Mouse (Mus musculus) lung, adult 2 months (tissue): ENCODE data around the gene Dnajb12. TPM values are rescaled to one million over a fixed set of nuclear protein-coding genes. Genes with fewer than 3 reads are reported as not detected.
"Not testable (repeated sequence)": the region's sequence is repeated elsewhere in the genome, so short reads cannot be mapped to it uniquely, and the experiment has no call there.

ENCODE experiments used
- DNase-seq: peaks from one replicate; pipeline ENCODE4 v3.0.0; 2022
- H3K4me1 ChIP-seq: fragments of 200-500 bp; 2 replicates; pipeline ENCODE4 v1.6.1; 2011; ENCODE audit warnings: low read length; ENCODE audit not compliant: control insufficient read depth, insufficient read depth
- H3K4me3 ChIP-seq: fragments of 200-500 bp; replicated peaks from 2 replicates; pipeline ENCODE3; 2011; ENCODE audit warnings: low read depth, mild to moderate bottlenecking, control low read depth, low read length; ENCODE audit errors: extremely low read depth
- CTCF ChIP-seq: fragments of 200-500 bp; IDR thresholded peaks from 2 replicates; pipeline ENCODE4 v1.5.1; 2011; ENCODE audit warnings: mild to moderate bottlenecking, low read length, control low read depth; ENCODE audit not compliant: insufficient read depth
- POLR2A ChIP-seq: fragments of 200-500 bp; IDR thresholded peaks from 2 replicates; pipeline ENCODE4 v1.6.1; 2011; ENCODE audit warnings: low read depth, mild to moderate bottlenecking, control low read depth, low read length, borderline replicate concordance; ENCODE audit errors: extremely low read depth
- WGBS: fragments of 180-500 bp; shearing (Covaris S2); methylation state at CpG from one replicate; pipeline ENCODE4 v1.1.7; 2018; 5-methylcytosine and 5-hydroxymethylcytosine counted together
- polyA plus RNA-seq: library from polyadenylated mRNA; depleted of rRNA; stranded (reverse); fragments of >200 nt; gene quantifications from 2 replicates; pipeline ENCODE4 v1.2.3, GENCODE M21; 2012

Dnajb12 gene
- polyA plus RNA-seq, 1 experiment = 57.2 TPM

DNA sequence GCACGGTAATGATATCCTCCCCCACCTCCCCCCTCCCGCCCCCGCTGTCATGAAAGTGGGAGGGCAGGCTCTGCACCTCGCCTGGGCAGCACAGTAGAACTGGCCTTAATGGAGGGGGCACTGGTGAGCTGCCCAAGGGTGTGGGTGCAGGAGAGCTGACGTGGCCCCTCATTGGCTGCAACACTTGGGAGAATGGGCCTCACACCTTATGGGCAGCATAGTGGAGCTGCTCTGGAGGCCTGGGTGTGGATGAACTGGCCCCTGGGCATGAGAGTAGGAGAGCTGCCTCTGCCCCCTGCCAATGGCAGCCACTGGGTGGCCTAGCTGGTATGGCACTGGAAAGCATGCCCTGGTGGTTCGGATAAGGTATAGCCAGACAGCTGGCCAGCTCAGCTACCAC lies 9.3 kb upstream of the Dnajb12 start:
- H3K4me3 ChIP-seq = no peak overlapping the region
- no peak for TF ChIP-seq POLR2A
- no peak for TF ChIP-seq CTCF
- no peaks in the 10 kb centered on the region for H3K4me1 ChIP-seq
- 93% methylated on average over 6 of the region's 6 CpGs for WGBS
- no peak for DNase-seq

DNA sequence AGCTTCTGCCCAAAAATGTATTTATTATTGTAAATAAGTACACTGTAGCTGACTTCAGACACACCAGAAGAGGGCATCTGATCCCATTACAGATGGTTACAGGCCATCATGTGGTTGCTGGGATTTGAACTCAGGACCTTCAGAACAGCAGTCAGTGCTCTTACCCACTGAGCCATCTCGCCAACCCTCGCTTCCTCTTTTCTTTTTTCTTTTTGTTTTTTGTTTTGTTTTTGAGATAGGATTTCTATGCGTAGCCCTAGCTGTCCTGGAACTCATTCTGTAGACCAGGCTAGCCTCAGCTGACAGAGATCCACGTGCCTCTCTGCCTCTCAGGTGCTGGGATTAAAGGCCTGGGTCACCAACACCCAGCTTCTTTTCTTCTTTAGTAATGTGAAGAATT lies 6.7 kb upstream of the Dnajb12 start:
- not testable (repeated sequence) for H3K4me1 ChIP-seq, H3K4me3 ChIP-seq, DNase-seq
- 90% methylated on average over 4 of the region's 4 CpGs for WGBS

DNA sequence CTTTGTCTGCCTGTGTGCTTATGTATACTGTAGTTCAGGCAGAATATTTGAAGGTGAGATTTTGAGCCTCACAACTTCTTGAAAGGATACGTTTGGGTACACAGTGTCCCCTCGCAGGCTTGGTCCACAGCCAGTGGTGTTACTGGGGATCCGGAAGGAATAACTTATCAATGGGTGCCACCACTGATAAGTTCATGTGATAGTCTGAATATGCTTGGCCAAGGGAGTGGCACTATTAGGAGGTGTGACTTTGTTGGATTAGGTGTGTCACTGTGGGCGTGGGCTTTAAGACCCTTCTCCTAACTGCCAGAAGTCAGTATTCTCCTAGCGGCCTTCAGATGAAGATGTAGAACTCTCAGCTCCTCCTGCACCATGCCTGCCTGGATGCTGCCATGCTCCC lies 6.2 kb upstream of the Dnajb12 start:
- Histone ChIP-seq H3K4me1 (no peaks in the 10 kb centered on the region), H3K4me3 (no peak overlapping the region)
- WGBS = 89% methylated on average over 5 of the region's 5 CpGs
- DNase-seq = no peak
- TF ChIP-seq POLR2A = no peak
- no peak for TF ChIP-seq CTCF

DNA sequence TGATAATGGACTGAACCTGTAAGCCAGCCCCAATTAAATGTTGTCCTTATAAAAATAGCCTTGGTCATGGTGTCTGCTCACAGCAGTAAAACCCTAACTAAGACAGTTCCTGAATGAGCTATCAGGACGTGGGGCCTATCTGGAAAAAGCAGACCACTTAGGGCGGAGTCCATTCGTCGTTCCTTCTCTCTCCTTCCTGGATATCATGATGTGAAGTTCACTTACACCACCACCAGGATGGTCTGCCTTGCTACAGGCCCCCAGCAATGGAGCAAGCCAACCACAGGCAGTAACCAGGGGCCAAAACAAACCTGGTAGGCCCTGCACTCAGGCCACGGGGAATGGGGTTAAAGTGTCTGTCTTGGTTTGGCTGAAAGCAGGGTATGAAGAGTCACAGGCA lies 5.7 kb upstream of the Dnajb12 start:
- DNase-seq = no peak
- Histone ChIP-seq H3K4me3 (no peak overlapping the region), H3K4me1 (no peaks in the 10 kb centered on the region)
- 76% methylated on average over 5 of the region's 5 CpGs for WGBS
- TF ChIP-seq POLR2A (no peak), CTCF (no peak)

DNA sequence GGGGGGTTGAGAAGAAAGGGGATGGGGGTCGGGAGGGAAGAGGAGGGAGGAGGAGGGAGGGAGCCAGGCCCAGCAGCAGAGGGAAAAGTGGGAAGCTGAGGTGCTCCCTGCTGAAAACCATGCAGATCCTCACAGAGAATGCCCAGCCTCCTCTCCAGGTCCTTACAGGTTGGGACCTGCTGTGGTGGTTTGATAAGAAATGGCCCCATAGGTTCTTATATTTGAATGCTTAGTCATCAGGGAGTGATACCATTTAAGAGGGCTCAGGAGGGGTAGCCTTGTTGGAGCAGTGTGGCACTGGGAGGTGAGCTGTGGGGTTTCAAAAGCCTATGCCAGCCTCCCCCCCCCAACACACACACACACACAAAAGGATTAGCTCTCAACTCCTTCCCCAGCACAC lies 4.0 kb upstream of the Dnajb12 start:
- TF ChIP-seq CTCF = no peak
- no peak for TF ChIP-seq POLR2A
- H3K4me3 ChIP-seq = no peak overlapping the region
- WGBS = 20% methylated on average over 1 of the region's 1 CpGs
- no peaks in the 10 kb centered on the region for H3K4me1 ChIP-seq
- no peak for DNase-seq

DNA sequence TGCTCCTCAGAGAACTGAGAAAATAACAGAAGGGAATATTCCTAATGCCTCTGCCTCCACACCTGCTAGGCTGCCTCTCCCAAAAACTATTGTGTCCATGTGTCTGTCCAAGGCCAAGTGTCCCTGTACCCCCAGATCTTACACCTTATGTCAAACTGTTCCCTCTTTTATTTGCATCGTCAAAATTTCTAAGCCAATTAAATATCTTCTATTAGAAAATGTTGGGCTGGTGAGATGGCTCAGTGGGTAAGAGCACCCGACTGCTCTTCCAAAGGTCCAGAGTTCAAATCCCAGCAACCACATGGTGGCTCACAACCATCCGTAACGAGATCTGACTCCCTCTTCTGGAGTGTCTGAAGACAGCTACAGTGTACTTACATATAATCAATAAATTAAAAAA lies 2.7 kb upstream of the Dnajb12 start:
- 92% methylated on average over 4 of the region's 4 CpGs for WGBS

DNA sequence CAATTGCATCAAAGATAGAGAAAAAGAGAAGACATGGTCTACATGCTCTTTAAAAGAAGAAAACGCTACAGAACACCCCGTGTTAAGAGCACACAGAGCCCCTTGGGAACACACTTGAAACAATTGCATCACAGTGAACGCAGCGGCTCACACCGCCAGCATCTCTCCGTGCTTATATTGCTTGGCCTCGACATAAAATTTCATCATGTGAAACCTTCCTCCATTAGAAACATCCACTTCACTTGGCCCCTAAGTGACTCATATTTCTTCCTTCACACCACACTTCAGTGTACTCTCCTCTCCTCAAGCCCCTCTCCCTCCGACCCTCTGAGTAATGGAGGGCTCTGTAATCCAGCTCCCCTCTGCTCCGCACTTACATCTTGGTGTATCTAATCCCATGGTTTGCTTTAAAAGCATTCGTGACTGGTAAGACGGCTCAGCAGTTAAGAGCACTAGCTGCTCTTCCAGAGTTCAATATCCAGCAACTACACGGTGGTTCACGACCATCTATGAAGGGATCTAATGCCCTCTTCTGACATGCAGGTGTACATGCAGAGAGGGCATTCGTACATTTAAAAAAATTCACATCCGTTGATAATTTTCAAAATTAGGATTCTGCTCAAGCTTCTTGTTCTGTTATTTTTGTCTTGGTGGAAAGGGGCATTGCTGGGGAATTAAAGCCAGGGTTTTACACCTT lies 1.8 kb upstream of the Dnajb12 start:
- no peaks in the 10 kb centered on the region for H3K4me1 ChIP-seq
- TF ChIP-seq CTCF = no peak
- no peak for TF ChIP-seq POLR2A
- H3K4me3 ChIP-seq = no peak overlapping the region
- no peak for DNase-seq
- WGBS = 55% methylated on average over 15 of the region's 15 CpGs

More for the DNA sequence above, 2.7 kb upstream of the Dnajb12 start:
- not testable (repeated sequence) for DNase-seq, H3K4me1 ChIP-seq, H3K4me3 ChIP-seq

DNA sequence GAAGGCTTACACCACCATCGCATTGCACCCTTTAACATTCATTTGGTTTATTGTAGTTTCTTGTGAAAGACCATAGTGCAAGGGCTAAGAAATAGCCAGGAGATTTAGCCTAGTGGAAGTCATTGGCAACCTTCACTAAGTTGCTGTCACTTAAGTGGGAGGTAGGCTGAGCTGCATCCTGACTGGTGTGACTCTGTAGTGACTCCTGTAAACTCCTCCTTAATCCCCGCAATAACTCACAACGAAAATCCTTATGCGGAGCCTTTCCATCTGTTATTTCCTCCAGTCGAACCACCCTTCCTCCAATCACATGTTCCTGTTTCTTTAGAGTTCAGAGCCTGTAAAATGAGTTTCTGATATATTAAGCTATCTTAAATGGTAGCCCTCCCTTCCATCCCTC lies 533 bp upstream of the Dnajb12 start:
- WGBS = 10% methylated on average over 5 of the region's 5 CpGs
- Histone ChIP-seq H3K4me3 (peak overlapping the region; percentile 98), H3K4me1 (no peaks in the 10 kb centered on the region)
- no peak for DNase-seq
- no peak for TF ChIP-seq POLR2A
- TF ChIP-seq CTCF = no peak

DNA sequence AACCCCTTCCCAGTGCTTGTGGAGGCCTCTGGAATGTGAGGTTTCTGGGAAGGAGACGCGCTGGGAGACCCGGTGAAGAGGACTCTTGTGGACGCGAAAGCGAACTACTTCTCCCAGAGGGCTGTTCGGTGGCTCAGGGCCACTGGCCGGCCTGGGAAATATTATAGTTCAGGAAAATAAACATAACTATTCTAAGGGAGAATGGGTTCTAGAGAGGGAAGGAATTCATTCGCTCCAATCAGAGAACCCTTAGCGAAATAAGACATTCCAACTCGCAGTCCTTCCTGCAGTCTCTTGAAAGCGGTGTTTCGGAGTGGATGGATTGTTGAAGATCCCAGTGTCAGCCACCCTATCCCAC lies 652 bp downstream of the Dnajb12 start:
- no peak for TF ChIP-seq POLR2A
- TF ChIP-seq CTCF = no peak
- 2% methylated on average over 13 of the region's 13 CpGs for WGBS
- H3K4me1 ChIP-seq = no peaks in the 10 kb centered on the region
- peak overlapping the region; percentile 98 for H3K4me3 ChIP-seq
- DNase-seq = no peak

DNA sequence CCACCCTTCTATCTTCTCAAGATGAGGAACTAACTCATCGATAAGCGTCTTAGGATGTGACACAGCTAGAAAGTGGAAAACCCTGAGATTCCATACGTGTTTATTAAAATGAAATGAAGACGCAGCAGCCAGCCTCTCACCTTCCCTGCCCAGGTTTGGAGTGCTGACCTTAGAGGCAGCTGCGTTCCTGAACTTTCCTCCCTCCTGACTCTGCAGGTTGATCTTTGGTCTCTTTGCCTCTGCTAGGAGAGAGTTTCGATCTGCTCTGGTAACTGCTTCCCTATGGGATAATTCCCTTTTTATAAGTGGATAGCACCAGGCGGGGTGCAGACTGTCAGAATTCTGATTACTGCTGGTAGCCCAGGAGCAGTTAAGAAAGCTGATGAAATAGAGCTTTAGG lies 1.5 kb downstream of the Dnajb12 start:
- H3K4me1 ChIP-seq = no peaks in the 10 kb centered on the region
- no peak for TF ChIP-seq POLR2A
- TF ChIP-seq CTCF = no peak
- H3K4me3 ChIP-seq = no peak overlapping the region
- WGBS = 71% methylated on average over 7 of the region's 7 CpGs
- no peak for DNase-seq
